Mouse (Mus musculus): Measurements from ENCODE around the gene Gsdmc3.
"Not testable (repeated sequence)": the region's sequence is repeated elsewhere in the genome, so short reads cannot be mapped to it uniquely, and the experiment has no call there.

Gene Gsdmc3

GRCm38 (mm10) chr15:63878458-63878857 lies at the start of gene Gsdmc3:
Gene Gsdmc3 (minus strand): TSS chr15:63878558.
- DNase-seq (ENCODE audit: low read depth): not testable (repeated sequence)

- DNase-seq (ENCODE audit: low read depth): no peak
Measured at GRCm38 (mm10) chr15:63926201-63926600, 47.8 kb upstream of the Gsdmc3 start.

GRCm38 (mm10) chr15:63924484-63924883 lies 46.1 kb upstream of the Gsdmc3 start:
- no peak for DNase-seq (ENCODE audit: low read depth)

- not testable (repeated sequence) for DNase-seq (ENCODE audit: low read depth)
Measured at GRCm38 (mm10) chr15:63921618-63922017, 43.3 kb upstream of the Gsdmc3 start.

GRCm38 (mm10) chr15:63919728-63920127 lies 41.4 kb upstream of the Gsdmc3 start:
- not testable (repeated sequence) for DNase-seq (ENCODE audit: low read depth)

GRCm38 (mm10) chr15:63916584-63916983 lies 38.2 kb upstream of the Gsdmc3 start:
- not testable (repeated sequence) for DNase-seq (ENCODE audit: low read depth)

- not testable (repeated sequence) for DNase-seq (ENCODE audit: low read depth)
Measured at GRCm38 (mm10) chr15:63912197-63912596, 33.8 kb upstream of the Gsdmc3 start, which contains the start of gene Gsdmc4. Gene Gsdmc4 (minus strand): TSS chr15:63912297.

GRCm38 (mm10) chr15:63909896-63910295 lies 31.5 kb upstream of the Gsdmc3 start:
- not testable (repeated sequence) for DNase-seq (ENCODE audit: low read depth)

GRCm38 (mm10) chr15:63895560-63896353 lies 17.4 kb upstream of the Gsdmc3 start:
- DNase-seq (ENCODE audit: low read depth): peak; percentile 48

GRCm38 (mm10) chr15:63888440-63888839 lies 10.1 kb upstream of the Gsdmc3 start:
- DNase-seq (ENCODE audit: low read depth): not testable (repeated sequence)

- DNase-seq (ENCODE audit: low read depth): not testable (repeated sequence)
Measured at GRCm38 (mm10) chr15:63887949-63888348, 9.6 kb upstream of the Gsdmc3 start.

- DNase-seq (ENCODE audit: low read depth): not testable (repeated sequence)
Measured at GRCm38 (mm10) chr15:63876160-63876559, 2.2 kb downstream of the Gsdmc3 start.

- DNase-seq (ENCODE audit: low read depth): not testable (repeated sequence)
Measured at GRCm38 (mm10) chr15:63861965-63862364, 16.4 kb downstream of the Gsdmc3 start.

Measured in fibroblast of lung, adult 2 months (primary cell).